Mouse (Mus musculus) hindbrain, embryonic 14.5 days (tissue): ENCODE data around the gene Scgb1c1. TPM values are rescaled to one million over a fixed set of nuclear protein-coding genes. Genes with fewer than 3 reads are reported as not detected.
A peak's percentile ranks its signal among the peaks of the same experiment; 100 is the strongest.

Experiments used
- ATAC-seq: fragments of 200-750 bp; cut with Nextera tagmentation; 2 replicates; pipeline ENCODE4 v1.8.0; 2017; ENCODE audit warnings: moderate number of reproducible peaks, mild to moderate bottlenecking, moderate TSS enrichment, moderate library complexity; ENCODE audit not compliant: low FRiP score
- DNase-seq: peaks from one replicate; pipeline ENCODE4 v3.0.0-alpha.2; 2015; ENCODE audit warnings: low spot score
- H3K27ac ChIP-seq: fragments of 300-500 bp; sonication (generic); 2 replicates; pipeline ENCODE4 v1.5.1; 2014; ENCODE audit warnings: mild to moderate bottlenecking, moderate library complexity
- H3K27me3 ChIP-seq: fragments of 300-500 bp; sonication (generic); 2 replicates; pipeline ENCODE4 v1.6.1; 2014; ENCODE audit warnings: mild to moderate bottlenecking, low read length, mixed read lengths; ENCODE audit not compliant: control insufficient read depth, insufficient read depth
- H3K36me3 ChIP-seq: fragments of 300-500 bp; sonication (generic); replicated peaks from 2 replicates; pipeline ENCODE4 v1.6.1; 2014; ENCODE audit not compliant: control insufficient read depth, insufficient read depth
- H3K4me1 ChIP-seq: fragments of 300-500 bp; sonication (generic); replicated peaks from 2 replicates; pipeline ENCODE4 v1.6.1; 2014; ENCODE audit warnings: antibody characterized with exemption, low read length, mixed read lengths; ENCODE audit not compliant: control insufficient read depth, insufficient read depth
- H3K4me2 ChIP-seq: fragments of 300-500 bp; sonication (generic); replicated peaks from 2 replicates; pipeline ENCODE4 v1.6.1; 2014; ENCODE audit warnings: mild to moderate bottlenecking, moderate library complexity
- H3K4me3 ChIP-seq: fragments of 300-500 bp; sonication (generic); replicated peaks from 2 replicates; pipeline ENCODE4 v1.5.1; 2014; ENCODE audit warnings: mild to moderate bottlenecking, low read length
- H3K9ac ChIP-seq: fragments of 300-500 bp; sonication (generic); 2 replicates; pipeline ENCODE4 v1.6.1; 2014
- H3K9me3 ChIP-seq: fragments of 300-500 bp; sonication (generic); 2 replicates; pipeline ENCODE4 v1.6.1; 2016; ENCODE audit warnings: low read length; ENCODE audit not compliant: control insufficient read depth
- WGBS: fragments of 180-500 bp; shearing (Covaris S2); extraction: QIAGEN DNeasy Blood & Tissue Kit; methylation state at CpG from one replicate; pipeline ENCODE4 v1.1.7; 2014; 5-methylcytosine and 5-hydroxymethylcytosine counted together
- polyA plus RNA-seq: library from polyadenylated mRNA; unstranded; fragments of >200 nt; fragmentation: Nextera tagmentation; extraction: Ambion mirVana; gene quantifications from 2 replicates; pipeline ENCODE4 v1.2.1, GENCODE M21; 2014

The Scgb1c1 gene
- polyA plus RNA-seq: not detected in 2 replicates

DNA sequence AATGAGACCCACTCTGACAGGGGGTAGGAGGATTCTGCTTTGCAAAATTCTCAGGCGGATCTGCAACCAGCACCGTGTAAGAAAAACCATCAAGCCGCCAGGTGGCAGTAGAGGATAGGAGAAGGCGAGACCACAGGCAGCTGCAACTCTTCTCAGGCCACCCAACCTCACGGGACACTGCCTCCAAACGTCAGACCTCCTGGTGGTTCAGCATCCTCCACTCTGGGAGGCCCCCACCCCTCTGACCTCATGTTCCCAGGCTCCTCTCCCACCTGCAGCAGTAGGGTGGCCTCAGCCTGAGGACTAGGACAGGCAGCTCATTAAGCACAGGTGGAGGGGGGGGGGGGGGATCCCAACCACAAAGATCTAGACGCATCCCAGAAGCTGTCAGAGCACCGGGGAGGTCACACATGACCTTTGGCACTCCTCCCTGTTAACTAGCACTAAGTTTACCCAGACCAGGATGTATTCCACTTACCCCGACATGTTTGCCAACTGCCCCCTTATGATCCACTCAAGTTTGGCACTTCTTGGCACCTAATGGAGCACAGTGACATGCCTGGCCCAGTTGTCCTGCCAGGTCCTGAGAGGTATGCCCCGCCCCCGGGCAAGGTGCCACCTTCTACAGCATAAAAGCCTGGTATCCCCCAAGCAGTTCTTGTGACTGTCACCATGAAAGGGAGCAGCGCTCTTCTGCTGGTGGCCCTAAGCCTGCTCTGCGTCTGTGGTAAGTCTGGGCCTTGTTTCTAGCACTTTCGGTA lies at the start of gene Scgb1c1:
Scgb1c1 (plus strand) TSS at position 643 of the 761 bp plus-strand sequence.
- Histone ChIP-seq H3K4me3 (no peak within 1 kb of the TSS), H3K9me3 (no peaks in the 10 kb centered on the region), H3K4me1 (no peaks in the 10 kb centered on the region), H3K27ac (no peak within 1 kb of the TSS), H3K4me2 (no peak within 1 kb of the TSS), H3K36me3 (no peaks in the 10 kb centered on the region), H3K9ac (no peak within 1 kb of the TSS), H3K27me3 (peaks cover 11% of the 10 kb centered on the region; the same call in 1 of the 2 replicates)
- peak; percentile 87 for DNase-seq
- 35% methylated on average over 14 of the region's 14 CpGs for WGBS
- peak; percentile 76 for ATAC-seq

DNA sequence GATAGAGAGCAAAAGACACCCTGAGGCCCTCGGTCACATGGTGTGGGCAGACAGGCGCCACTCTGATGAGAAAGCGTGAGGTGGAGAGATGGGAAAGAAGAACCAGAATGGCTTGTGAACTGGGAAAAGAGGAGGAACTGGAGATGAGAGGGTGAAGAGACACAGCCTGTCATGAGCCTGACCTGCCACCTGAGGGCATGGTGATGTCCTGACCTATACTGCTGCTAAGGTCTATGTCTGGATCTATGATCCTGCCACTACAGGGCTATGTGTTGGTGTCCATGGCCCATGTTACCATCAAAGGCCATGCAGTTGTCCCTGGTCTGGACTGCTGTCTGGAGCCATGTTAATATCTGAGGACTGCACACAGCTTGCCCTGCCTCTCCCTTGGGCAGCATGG lies 47.7 kb upstream of the Scgb1c1 start:
- Histone ChIP-seq H3K27me3 (no peaks in the 10 kb centered on the region), H3K36me3 (no peaks in the 10 kb centered on the region), H3K4me3 (no peak overlapping the region), H3K4me1 (no peaks in the 10 kb centered on the region), H3K4me2 (no peak overlapping the region), H3K9ac (no peak overlapping the region), H3K27ac (no peak overlapping the region), H3K9me3 (no peaks in the 10 kb centered on the region)
- DNase-seq: no peak
- ATAC-seq: no peak
- 94% methylated on average over 3 of the region's 3 CpGs for WGBS

DNA sequence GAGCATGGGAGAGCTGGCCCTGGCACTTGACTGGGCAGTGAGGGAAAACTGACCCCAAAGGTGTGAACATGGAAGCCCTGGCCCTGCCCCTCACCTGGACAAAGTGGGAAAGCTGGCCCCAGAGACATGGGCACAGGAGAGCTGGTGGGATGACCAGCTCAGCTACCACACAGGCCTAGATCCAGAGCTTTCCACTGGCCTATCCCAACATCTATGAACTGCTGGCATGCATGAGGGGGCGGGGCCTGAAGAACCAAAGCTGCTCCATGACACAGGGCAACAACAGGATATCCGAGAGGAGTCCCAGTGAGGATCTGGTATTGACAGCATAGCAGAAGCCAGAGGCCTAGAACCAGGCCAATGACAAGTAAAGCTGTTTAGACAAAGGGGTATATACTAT lies 47.1 kb upstream of the Scgb1c1 start:
- 79% methylated on average over 2 of the region's 2 CpGs for WGBS
- Histone ChIP-seq H3K36me3 (no peaks in the 10 kb centered on the region), H3K27me3 (no peaks in the 10 kb centered on the region), H3K4me1 (no peaks in the 10 kb centered on the region), H3K9me3 (no peaks in the 10 kb centered on the region), H3K4me3 (no peak overlapping the region), H3K4me2 (no peak overlapping the region), H3K27ac (no peak overlapping the region), H3K9ac (no peak overlapping the region)
- no peak for DNase-seq
- ATAC-seq: no peak

DNA sequence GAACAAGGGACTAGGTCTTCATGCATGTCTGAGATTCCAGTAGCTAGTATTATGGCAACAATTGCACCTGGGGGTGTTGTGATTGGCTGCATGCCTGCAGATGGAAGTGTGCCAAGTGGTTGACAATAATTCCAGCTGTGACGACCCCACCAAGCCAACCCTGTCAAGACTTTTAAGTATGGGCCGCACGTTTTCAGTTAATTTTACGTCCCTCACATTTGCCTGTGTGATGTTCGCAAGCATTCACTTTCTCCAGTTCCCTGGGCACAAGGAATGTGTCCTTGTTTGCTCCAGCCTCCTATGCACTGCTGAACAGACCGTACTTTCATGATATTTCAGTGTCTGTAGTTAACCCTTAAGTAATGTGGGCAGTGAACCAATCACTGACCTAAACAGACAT lies 42.7 kb upstream of the Scgb1c1 start:
- Histone ChIP-seq H3K9ac (no peak overlapping the region), H3K4me2 (no peak overlapping the region), H3K4me1 (no peaks in the 10 kb centered on the region), H3K36me3 (no peaks in the 10 kb centered on the region; the same call in 1 of the 2 replicates), H3K4me3 (no peak overlapping the region), H3K27ac (no peak overlapping the region), H3K27me3 (no peaks in the 10 kb centered on the region), H3K9me3 (no peaks in the 10 kb centered on the region)
- 69% methylated on average over 6 of the region's 6 CpGs for WGBS
- DNase-seq (no peak), ATAC-seq (no peak)

DNA sequence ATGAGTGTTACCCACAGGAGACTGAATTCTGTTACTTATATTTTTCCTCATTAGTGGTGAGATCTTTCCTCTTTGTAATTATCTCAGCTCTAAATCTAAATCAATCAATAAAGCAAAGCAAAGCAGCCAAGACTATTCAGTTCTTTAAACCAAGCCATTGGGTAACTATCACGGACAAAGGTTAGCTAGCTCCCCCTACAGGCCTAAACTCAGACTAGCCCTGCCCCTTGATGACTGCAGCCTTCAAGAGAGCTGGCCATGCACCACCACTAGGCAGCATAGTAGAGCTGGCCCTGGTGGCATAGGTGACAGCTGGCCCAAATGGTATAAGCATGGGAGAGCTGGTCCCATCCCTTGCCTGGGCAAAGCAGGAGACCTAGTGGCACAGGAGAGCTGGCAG lies 39.6 kb upstream of the Scgb1c1 start:
- DNase-seq: no peak
- peak; percentile 14; the same call in 1 of the 2 replicates for ATAC-seq
- Histone ChIP-seq H3K4me3 (no peak overlapping the region), H3K9ac (no peak overlapping the region), H3K9me3 (no peaks in the 10 kb centered on the region), H3K4me2 (no peak overlapping the region), H3K4me1 (no peaks in the 10 kb centered on the region), H3K27me3 (no peaks in the 10 kb centered on the region), H3K36me3 (peaks cover 12% of the 10 kb centered on the region), H3K27ac (no peak overlapping the region)
- 18% methylated on average over 1 of the region's 1 CpGs for WGBS

DNA sequence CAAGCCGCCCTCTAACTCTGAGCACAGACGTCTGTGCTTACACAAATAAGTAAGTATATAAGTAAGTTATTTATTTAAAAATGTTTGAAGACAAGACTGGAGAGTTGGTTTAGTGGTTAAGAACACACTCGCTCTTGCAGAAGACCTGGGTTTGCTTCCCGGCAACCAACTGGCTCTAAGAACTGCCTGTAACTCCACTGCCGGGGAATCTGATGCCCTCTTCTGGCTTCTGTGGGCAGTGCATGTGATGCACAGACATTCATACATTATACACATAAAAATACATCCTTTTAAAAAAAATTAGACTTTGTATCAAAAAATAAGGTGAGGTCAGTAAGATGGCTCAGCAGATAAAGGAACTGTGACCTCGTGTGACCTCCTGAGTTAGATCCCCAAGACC lies 34.9 kb upstream of the Scgb1c1 start:
- H3K36me3 ChIP-seq: peaks cover 41% of the 10 kb centered on the region
- H3K27me3 ChIP-seq: no peaks in the 10 kb centered on the region
- WGBS: 94% methylated on average over 6 of the region's 6 CpGs
- ATAC-seq (no peak), DNase-seq (no peak)
- no peak overlapping the region for H3K4me3 ChIP-seq
- H3K4me2 ChIP-seq: no peak overlapping the region
- H3K9me3 ChIP-seq: no peaks in the 10 kb centered on the region
- H3K27ac ChIP-seq: no peak overlapping the region
- H3K9ac ChIP-seq: no peak overlapping the region
- H3K4me1 ChIP-seq: no peaks in the 10 kb centered on the region

DNA sequence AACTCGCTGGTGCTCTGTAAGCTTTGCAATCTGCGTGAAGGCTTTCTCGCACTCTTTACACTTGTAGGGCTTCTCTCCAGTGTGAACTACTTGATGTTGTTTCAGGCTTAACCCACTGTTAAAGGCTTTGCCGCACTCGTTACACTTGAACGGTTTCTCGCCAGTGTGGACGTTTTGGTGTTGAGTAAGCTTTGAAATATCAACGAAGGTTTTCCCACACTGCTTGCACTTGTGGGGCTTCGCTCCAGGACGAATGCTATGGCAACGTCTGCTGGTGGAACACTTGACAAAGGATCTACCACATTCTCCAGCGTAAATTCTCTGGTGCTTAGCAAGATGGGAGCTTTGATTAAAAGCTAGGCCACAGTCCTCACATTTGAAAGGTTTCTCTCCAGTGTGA lies 33.6 kb upstream of the Scgb1c1 start:
- Histone ChIP-seq H3K9me3 (no peaks in the 10 kb centered on the region), H3K4me1 (no peaks in the 10 kb centered on the region), H3K4me3 (no peak overlapping the region), H3K4me2 (no peak overlapping the region), H3K27me3 (no peaks in the 10 kb centered on the region), H3K27ac (0 out of 2 replicates have a peak overlapping the region, but pooled peaks have one; percentile 22), H3K36me3 (peaks cover 41% of the 10 kb centered on the region), H3K9ac (no peak overlapping the region)
- DNase-seq (no peak), ATAC-seq (no peak)
- 79% methylated on average over 13 of the region's 13 CpGs for WGBS

DNA sequence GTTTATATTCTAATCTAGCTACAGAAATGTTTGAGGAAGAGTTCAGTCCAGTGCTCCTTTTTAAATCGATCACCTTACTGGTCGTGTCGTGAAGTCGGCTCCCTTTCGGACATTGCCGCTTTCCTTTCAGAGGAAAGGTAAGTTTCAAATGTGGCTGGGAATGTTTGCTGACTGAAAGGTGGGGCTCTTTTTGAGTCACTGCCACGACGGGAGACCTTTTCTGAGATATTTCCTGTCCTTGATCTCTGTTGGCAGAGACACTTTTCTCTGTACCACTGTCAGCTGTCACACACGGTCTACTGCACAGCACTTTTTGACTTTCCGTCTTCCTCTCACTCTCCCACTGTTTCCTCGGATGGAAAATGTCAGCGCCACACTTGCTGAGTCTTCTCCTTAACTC lies 32.5 kb upstream of the Scgb1c1 start:
- H3K4me1 ChIP-seq: 0 out of 2 replicates have a peak, but pooled peaks cover 3% of the 10 kb centered on the region
- H3K4me2 ChIP-seq: no peak overlapping the region
- H3K27me3 ChIP-seq: no peaks in the 10 kb centered on the region
- DNase-seq (no peak), ATAC-seq (no peak)
- no peak overlapping the region for H3K9ac ChIP-seq
- WGBS: 94% methylated on average over 12 of the region's 12 CpGs
- H3K27ac ChIP-seq: no peak overlapping the region
- peaks cover 42% of the 10 kb centered on the region for H3K36me3 ChIP-seq
- no peak overlapping the region for H3K4me3 ChIP-seq
- H3K9me3 ChIP-seq: no peaks in the 10 kb centered on the region

DNA sequence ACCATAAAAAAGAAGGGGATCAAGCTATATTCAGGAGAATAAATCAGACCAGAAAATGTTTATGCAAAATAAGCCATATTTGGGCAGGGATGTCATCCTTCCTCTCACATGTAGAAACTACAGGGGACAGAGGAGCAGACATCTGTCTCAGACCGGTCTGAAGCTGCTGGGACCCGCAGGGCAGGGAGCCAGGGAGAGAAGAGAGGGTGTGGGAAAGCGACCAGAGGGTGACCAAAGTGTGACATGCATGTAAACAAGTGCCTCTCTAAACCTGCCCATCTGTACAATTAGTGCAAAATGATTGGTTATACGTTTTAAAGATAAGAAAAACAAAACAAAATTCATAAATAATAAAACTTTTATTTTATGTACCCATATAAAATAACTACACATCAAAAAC lies 25.2 kb upstream of the Scgb1c1 start:
- Histone ChIP-seq H3K9ac (no peak overlapping the region), H3K27ac (no peak overlapping the region), H3K4me2 (peak overlapping the region; percentile 63), H3K4me1 (peaks cover 17% of the 10 kb centered on the region; the same call in 1 of the 2 replicates), H3K9me3 (no peaks in the 10 kb centered on the region), H3K27me3 (no peaks in the 10 kb centered on the region), H3K4me3 (no peak overlapping the region; the same call in 1 of the 2 replicates), H3K36me3 (peaks cover 7% of the 10 kb centered on the region; the same call in 1 of the 2 replicates)
- ATAC-seq (no peak), DNase-seq (no peak)
- WGBS: 55% methylated on average over 4 of the region's 4 CpGs
